Mouse (Mus musculus): ENCODE measurements around the gene Hmox2. TPM values are rescaled to one million over a fixed set of nuclear protein-coding genes. Genes with fewer than 3 reads are reported as not detected.

Hmox2 gene
- total RNA-seq, 2 experiments from 2014 or later, result 76.1 to 79.1 TPM

DNA sequence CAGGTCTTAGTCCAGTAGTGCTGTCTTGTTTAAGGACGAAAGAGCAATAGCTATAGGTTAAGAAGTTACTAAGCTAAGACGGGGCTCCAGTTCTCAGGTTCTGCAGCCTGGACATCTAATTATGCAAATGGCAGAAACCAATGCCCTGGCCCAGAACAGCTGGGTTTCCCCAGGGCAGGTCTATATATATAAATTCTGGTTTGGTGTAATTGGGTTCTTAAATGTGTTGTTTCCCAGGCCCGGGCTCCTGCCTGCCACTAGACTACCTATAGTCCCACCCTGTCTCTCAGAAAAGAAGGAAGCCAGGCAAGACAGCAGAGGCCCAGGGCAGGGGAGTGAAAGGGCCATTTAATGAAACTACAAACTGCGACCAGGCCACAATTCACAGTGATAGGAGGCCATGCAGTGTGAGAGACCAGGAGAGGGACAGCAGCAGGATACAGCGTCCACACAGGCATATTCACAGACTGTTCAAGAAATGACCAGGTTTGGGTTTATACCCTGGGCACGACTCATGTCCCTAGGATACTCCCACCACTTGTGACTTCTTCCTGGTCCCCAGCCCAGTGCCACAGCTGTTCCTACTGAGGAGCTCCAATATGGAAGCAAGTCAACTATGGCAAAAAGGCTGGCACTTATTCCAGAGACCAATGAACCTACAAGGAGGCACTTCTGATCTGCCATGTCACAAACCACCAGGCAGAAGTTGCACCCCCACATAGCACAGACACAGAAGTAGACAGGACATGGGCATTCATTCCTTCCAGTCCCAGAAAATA, 41.0 kb downstream of the Hmox2 start:
- H3K27ac ChIP-seq, result no peak overlapping the region
- H3K4me3 ChIP-seq, result no peak overlapping the region
- no peak for DNase-seq (ENCODE audit: extremely low spot score in 1 of 2, low spot score in 2 of 2)
- intact Hi-C loops (cut with DNase I), result loop anchor here (10.0 kb wide), 1 partner anchor 98 kb away; no protein-coding TSS in a partner anchor
- TF ChIP-seq CTCF (IDR thresholded peaks at IDR 0.05), result no peak

DNA sequence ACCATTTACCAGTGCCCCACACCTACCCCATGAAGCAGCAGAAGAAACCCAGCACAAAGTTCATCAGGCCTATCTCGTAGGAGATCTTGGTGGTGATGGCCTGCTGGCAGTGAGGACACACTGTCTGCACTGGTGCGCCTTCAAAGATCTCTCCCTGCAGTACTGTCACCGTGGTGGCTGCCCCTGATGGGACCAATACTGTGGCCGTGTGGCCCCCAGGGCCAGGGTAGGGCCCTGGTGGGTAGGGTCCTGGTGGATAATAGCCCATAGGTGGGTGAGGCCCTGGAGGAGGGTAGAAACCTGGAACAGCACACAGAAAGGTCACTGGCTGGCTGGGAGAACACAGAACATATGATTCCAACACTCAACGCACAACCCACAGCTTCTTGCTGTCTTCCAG, 42.6 kb downstream of the Hmox2 start:
- intact Hi-C loops (cut with DNase I), result loop anchor here (10.0 kb wide), 1 partner anchor 96 kb away; no protein-coding TSS in a partner anchor
- Histone ChIP-seq H3K4me3 (no peak overlapping the region), H3K27ac (no peak overlapping the region)

DNA sequence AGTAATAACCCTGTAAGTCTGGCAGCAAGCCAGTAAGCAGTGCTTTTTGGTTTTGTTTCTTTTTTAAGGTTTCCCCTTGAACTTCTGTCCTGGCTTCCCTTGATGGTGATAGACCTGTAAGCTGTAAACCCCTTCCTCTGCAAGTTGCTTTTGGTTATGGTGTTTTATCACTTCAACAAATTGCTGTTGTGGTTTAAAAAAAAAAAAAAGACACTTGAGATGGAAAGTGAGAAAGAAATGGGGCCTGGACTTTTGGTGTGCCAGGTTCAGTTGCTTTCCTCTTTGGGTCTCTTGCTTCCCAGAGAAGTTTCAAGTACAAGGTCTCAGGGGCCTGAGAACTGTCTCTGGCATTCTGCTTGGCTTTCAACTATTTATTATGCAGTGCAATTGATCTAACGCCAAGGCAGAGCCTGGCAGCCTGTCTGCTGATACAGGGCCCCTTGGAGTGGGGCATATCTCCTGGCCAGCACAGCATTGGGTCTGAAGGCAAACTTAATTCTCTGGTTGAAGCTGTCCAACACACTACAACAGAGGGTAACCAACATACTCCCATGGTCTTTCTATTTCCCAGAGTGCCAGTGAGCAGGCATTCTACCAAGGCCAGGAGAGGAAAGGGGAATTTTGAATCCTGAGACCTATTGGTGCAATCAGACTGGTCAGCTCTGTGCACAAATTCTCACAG, 47.3 kb downstream of the Hmox2 start:
- TF ChIP-seq CTCF (IDR thresholded peaks at IDR 0.05), result no peak
- Histone ChIP-seq H3K27ac (no peak overlapping the region; the same call in 1 of the 2 replicates), H3K4me3 (no peak overlapping the region)
- no peak for DNase-seq (ENCODE audit: extremely low spot score in 1 of 2, low spot score in 2 of 2)
- intact Hi-C loops (cut with DNase I), result no loop called here

More for the DNA sequence above, 42.6 kb downstream of the Hmox2 start:
- no peak for DNase-seq (ENCODE audit: extremely low spot score in 1 of 2, low spot score in 2 of 2)
- no peak for TF ChIP-seq CTCF (IDR thresholded peaks at IDR 0.05)

DNA sequence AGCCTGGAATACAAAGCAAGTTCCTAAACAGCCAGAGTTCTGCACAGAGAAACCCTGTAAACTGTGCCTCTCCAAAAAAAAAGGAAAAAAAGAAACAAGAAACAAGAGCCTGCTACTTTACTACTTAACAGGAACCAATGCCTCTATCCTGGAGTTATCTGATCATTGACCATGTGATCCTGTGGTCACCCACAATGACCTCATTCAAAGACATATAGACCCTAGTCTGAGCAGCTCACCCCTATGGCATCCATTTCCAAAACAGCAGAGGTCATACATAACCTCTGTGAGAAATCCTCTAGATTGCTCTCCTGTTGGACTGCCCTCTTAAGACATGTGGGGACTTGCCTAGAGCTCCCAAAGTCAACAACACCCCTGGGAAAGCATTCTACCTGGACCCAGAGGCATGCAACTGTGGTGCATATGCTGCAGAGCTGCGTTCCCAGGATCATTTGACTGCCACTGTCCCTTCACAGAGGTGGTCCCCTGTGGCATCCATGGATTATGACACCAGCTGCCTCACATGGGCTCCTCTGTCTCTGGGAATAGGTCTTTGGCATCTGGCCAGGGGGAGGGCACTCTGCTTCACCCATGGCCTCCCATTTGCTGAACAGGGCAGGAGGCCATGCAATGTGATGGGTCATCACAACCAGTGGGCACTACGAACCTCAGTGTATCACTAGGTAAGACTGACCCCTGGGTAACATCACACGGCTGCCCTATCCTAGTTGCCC, 51.2 kb downstream of the Hmox2 start:
- intact Hi-C loops (cut with DNase I), result no loop called here
- DNase-seq (ENCODE audit: extremely low spot score in 1 of 2, low spot score in 2 of 2), result no peak
- Histone ChIP-seq H3K4me3 (no peak overlapping the region), H3K27ac (no peak overlapping the region)
- TF ChIP-seq CTCF (IDR thresholded peaks at IDR 0.05), result no peak

DNA sequence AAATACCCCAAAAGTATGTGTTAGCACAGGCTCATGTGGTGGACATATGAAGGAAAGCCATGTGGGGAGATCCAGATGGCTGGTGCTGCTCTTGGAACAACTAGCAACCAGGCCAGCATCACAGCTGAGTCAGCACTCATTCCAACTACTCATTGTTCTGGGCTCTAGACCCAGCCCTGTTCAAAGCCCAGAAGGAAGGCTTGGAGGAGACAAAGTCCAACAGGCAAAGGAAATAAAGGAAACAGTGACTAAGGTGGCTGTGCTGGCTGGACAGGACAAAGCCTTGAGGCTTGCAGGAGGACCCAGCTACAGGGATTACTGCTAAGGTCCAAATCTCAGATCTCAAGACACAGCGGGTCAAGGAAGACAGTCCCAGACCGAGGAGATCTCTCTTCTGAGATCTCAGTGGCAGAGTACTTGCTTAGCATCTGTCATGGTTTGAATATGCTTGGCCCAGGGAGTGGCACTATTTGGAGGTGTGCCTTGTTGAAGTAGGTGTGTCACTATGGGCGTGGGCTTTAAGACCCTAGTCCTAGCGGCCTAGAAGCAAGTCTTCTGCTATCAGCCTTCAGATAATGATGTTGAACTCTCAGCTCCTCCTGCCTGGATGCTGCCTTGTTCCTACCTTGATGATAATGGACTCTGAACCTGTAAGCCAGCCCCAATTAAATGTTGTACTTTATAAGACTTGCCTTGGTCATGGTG, 51.9 kb downstream of the Hmox2 start:
- DNase-seq (ENCODE audit: extremely low spot score in 1 of 2, low spot score in 2 of 2), result no peak
- intact Hi-C loops (cut with DNase I), result no loop called here
- Histone ChIP-seq H3K4me3 (no peak overlapping the region), H3K27ac (no peak overlapping the region)
- TF ChIP-seq CTCF (IDR thresholded peaks at IDR 0.05), result no peak

DNA sequence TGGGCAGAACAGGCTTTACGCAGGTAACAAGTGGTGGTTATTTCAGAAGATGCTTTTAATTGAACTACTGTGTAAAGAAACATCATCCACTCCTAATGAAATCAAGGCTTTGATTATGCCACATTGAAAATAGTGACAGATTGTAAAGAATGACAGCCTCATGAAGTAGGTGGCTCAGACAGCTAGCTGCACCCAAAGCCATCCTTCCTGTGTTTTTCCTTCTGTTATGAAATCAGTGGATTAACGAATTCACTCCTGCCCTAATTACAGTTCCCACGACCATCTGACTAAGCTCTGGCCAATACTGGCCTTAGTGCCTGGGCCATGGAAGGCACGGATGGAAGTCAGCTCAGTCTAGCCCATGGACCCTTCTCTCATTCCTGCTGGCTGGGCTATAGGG, 52.8 kb downstream of the Hmox2 start:
- H3K27ac ChIP-seq, result no peak overlapping the region
- H3K4me3 ChIP-seq, result no peak overlapping the region
- TF ChIP-seq CTCF (IDR thresholded peaks at IDR 0.05), result no peak
- intact Hi-C loops (cut with DNase I), result no loop called here
- no peak for DNase-seq (ENCODE audit: extremely low spot score in 1 of 2, low spot score in 2 of 2)

DNA sequence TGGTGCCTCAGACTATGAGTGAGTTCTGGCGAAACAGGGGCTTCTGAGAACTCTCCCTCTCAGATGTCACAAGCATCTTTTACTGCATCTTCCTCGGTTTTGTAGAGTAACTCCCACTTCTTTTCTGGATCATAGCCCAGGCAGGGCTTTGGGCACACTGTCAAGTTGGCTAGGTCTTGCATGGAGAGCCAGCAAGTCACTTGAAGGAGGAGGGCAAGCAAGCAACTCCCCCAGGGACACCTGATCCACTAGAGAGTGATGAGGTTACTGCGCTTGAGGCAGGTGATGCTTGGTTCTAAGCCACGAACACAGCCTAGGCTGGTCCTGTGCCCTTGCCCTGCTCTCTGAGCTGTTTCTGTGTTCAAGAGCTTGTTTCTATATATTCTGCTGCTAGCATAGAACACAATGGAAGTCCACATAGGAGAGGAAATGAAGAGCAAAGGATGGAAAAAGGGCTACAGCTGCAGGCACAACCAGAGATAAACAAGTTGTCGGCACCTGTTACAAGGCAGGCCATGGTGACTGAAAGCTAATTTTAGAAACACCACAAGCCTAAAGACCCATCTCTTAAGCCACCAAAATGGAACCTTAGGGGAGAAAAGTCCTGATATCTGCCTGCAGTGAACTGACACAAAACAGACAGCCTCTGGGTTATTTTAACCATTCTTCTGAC, 55.5 kb downstream of the Hmox2 start:
- Histone ChIP-seq H3K4me3 (no peak overlapping the region), H3K27ac (peak overlapping the region; percentile 37)
- DNase-seq (ENCODE audit: extremely low spot score in 1 of 2, low spot score in 2 of 2), result peak; percentile 50 to 77
- intact Hi-C loops (cut with DNase I), result no loop called here
- no peak for TF ChIP-seq CTCF (IDR thresholded peaks at IDR 0.05)

DNA sequence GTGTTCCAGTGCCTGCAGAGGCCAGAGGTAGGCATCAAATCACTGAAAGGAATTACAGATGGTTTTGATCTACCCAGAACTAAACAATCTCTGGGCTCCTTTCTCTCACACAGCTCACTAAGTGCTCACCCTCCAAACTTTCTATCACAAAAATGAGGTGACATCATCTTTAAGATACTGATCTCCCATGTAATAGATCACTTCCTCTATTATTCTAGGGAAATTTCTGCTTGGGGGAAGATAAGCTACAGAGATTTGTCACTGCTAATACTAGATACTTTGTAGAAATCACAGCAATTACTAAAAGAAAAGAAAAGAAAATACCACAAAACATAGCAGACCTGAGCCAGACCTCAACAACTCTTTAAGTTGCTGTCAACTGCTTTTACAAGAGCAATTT, 56.4 kb downstream of the Hmox2 start:
- TF ChIP-seq CTCF (IDR thresholded peaks at IDR 0.05), result no peak
- intact Hi-C loops (cut with DNase I), result no loop called here
- no peak for DNase-seq (ENCODE audit: extremely low spot score in 1 of 2, low spot score in 2 of 2)
- H3K27ac ChIP-seq, result no peak overlapping the region; the same call in 1 of the 2 replicates
- H3K4me3 ChIP-seq, result no peak overlapping the region

DNA sequence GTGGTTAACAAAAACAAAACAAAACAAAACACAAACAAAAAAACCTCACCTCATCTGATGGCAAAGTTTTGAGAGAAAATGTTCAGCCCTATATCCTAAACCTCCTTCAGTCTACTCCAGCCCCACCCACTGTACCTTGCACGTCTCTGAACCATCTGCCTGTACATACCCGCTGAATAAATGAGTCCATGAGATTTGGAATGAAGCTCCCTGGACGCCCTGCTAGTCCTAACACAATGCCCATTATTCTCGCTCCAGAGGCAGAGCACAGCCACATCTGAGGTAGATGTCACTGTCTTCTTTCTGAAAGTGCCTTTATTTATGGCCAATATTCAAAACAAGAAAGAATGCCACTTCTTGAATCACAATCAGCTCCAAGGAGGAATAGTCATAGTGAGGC, 59.5 kb downstream of the Hmox2 start:
- Histone ChIP-seq H3K4me3 (no peak overlapping the region), H3K27ac (peak overlapping the region; percentile 18; the same call in 1 of the 2 replicates)
- DNase-seq (ENCODE audit: extremely low spot score in 1 of 2, low spot score in 2 of 2), result no peak
- intact Hi-C loops (cut with DNase I), result no loop called here
- no peak for TF ChIP-seq CTCF (IDR thresholded peaks at IDR 0.05)

DNA sequence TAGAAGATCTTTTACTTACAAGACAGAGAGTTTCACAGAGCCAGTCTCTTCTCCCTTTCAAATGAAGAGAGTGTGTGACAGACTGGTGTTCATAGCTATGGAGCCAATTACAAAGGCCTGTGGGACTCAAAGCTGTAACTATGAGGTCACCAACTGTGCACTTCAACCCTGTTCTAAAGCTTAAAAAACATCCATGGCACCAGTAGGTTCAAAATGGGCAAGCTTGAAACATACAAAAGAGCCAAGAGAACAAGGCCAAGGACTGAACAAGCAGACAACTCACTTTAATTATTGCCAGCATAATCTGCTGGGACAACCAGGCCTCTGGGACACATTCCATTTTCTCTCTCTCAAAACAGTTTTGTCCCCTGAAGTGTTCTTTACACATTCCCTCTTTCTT, 62.0 kb downstream of the Hmox2 start:
- no peak for DNase-seq (ENCODE audit: extremely low spot score in 1 of 2, low spot score in 2 of 2)
- Histone ChIP-seq H3K4me3 (peak overlapping the region; percentile 86), H3K27ac (no peak overlapping the region; the same call in 1 of the 2 replicates)
- TF ChIP-seq CTCF (IDR thresholded peaks at IDR 0.05), result no peak
- intact Hi-C loops (cut with DNase I), result loop anchor here (2.0 kb wide), 1 partner anchor 61 kb away; the partner anchor contains the start of gene Hmox2

DNA sequence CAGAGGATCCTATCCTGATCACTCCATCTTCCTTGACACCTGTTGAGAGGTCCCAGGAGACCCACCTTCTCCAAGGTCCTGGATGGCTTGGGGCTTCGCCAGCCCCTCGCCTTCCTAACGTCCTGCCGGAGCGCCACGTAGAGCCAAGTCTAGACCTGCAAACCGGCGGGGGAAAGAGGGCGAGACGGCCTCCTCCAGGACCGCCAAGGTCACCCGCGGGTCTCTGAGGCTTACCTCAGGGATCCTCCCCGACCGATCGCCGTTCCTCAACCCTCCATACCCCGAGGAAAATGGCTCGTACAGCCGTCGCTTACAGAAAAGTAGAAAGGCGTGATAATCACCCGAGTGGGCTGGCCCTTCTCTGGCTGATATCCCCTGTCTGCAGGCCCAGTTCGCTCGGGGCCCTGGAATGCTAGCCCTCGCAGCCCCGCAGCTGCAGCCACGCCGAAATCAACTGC, 63.2 kb downstream of the Hmox2 start:
- TF ChIP-seq CTCF (IDR thresholded peaks at IDR 0.05), result no peak
- intact Hi-C loops (cut with DNase I), result loop anchor here (2.0 kb wide), 1 partner anchor 63 kb away; the partner anchor contains the start of gene Hmox2
- H3K4me3 ChIP-seq, result peak overlapping the region; percentile 86
- peak overlapping the region; percentile 99 for H3K27ac ChIP-seq
- DNase-seq (ENCODE audit: extremely low spot score in 1 of 2, low spot score in 2 of 2), result no peak
